Comparison of ENCODE assay signal across 8 mouse cellular contexts in genomic region chr12:86858983-86859872, GRCm38 (mm10). TPM values are rescaled to one million over a fixed set of nuclear protein-coding genes. Genes with fewer than 3 reads are reported as not detected.
A peak's percentile ranks its signal among the peaks of the same experiment; 100 is the strongest.
DNase-seq lines count a peak whose midpoint lies in the region; ATAC-seq and TF ChIP-seq lines count a peak whose summit lies in the region.

No protein-coding gene starts in this region.

- H3K36me3 ChIP-seq in liver, embryonic 14.5 days (replicated peaks; ENCODE audit: control insufficient read depth, insufficient read depth, low read depth): no peaks in the 10 kb centered on the region
- H3K36me3 ChIP-seq in embryonic facial prominence, embryonic 14.5 days (ENCODE audit: control insufficient read depth, insufficient read depth, low read length): no peaks in the 10 kb centered on the region
- H3K36me3 ChIP-seq in hindbrain, postnatal 0 days (ENCODE audit: insufficient read depth, low read length): no peaks in the 10 kb centered on the region
- no peaks in the 10 kb centered on the region for H3K36me3 ChIP-seq in neural tube, embryonic 13.5 days

- no peaks in the 10 kb centered on the region for H3K9me3 ChIP-seq in liver, embryonic 14.5 days (ENCODE audit: control insufficient read depth, low read length)
- H3K9me3 ChIP-seq in embryonic facial prominence, embryonic 14.5 days (ENCODE audit: control insufficient read depth, low read length): no peaks in the 10 kb centered on the region
- H3K9me3 ChIP-seq in hindbrain, postnatal 0 days (ENCODE audit: low read length): no peaks in the 10 kb centered on the region
- H3K9me3 ChIP-seq in neural tube, embryonic 13.5 days: no peaks in the 10 kb centered on the region

- no peak overlapping the region for H3K4me2 ChIP-seq in liver, embryonic 14.5 days (ENCODE audit: low read depth)
- H3K4me2 ChIP-seq in embryonic facial prominence, embryonic 14.5 days (ENCODE audit: low read depth, low read length): no peak overlapping the region
- no peak overlapping the region for H3K4me2 ChIP-seq in hindbrain, postnatal 0 days (ENCODE audit: low read depth, low read length)
- no peak overlapping the region for H3K4me2 ChIP-seq in neural tube, embryonic 13.5 days

- no peak for TF ChIP-seq EP300 in liver, embryonic 14.5 days (IDR thresholded peaks at IDR 0.05; ENCODE audit: low read depth)

- TF ChIP-seq POLR2A in cerebellum, adult 2 months (IDR thresholded peaks at IDR 0.05; ENCODE audit: borderline replicate concordance, insufficient read depth, low read length): no peak

- H3K27ac ChIP-seq in liver, embryonic 14.5 days: no peak overlapping the region
- H3K27ac ChIP-seq in embryonic facial prominence, embryonic 14.5 days (replicated peaks; ENCODE audit: low read depth, low read length): peak overlapping the region; percentile 1; the same call in 1 of the 2 replicates
- H3K27ac ChIP-seq in hindbrain, postnatal 0 days: peak overlapping the region; percentile 66; the same call in 1 of the 2 replicates
- H3K27ac ChIP-seq in neural tube, embryonic 13.5 days (replicated peaks): peak overlapping the region; percentile 75
- H3K27ac ChIP-seq in cerebellum, adult 2 months (ENCODE audit: insufficient read depth, low read length): no peak overlapping the region

- peaks cover 0 to 9% of the 10 kb centered on the region in 2 experiments; a peak in 2 of 4 replicates for H3K4me1 ChIP-seq in liver, embryonic 14.5 days (replicated peaks; ENCODE audit: control insufficient read depth in 2 of 2, insufficient read depth in 2 of 2, low read length in 1 of 2)
- peaks cover 14% of the 10 kb centered on the region for H3K4me1 ChIP-seq in embryonic facial prominence, embryonic 14.5 days (ENCODE audit: control insufficient read depth, insufficient read depth, low read length)
- H3K4me1 ChIP-seq in hindbrain, postnatal 0 days (ENCODE audit: insufficient read depth, low read length): peaks cover 25% of the 10 kb centered on the region
- peaks cover 34% of the 10 kb centered on the region for H3K4me1 ChIP-seq in neural tube, embryonic 13.5 days (replicated peaks)
- peaks cover 25% of the 10 kb centered on the region for H3K4me1 ChIP-seq in cerebellum, adult 2 months (ENCODE audit: control insufficient read depth, insufficient read depth, low read length)

- DNase-seq in liver, embryonic 14.5 days (ENCODE audit: low read depth in 3 of 3, low spot score in 3 of 3): no peak
- DNase-seq in liver: no peak
- no peak for DNase-seq in embryonic facial prominence, embryonic 14.5 days (ENCODE audit: low spot score)
- no peak for DNase-seq in hindbrain, postnatal 0 days (ENCODE audit: low spot score)
- no peak for DNase-seq in retina, embryonic 14.5 days (ENCODE audit: low spot score)
- no peak for DNase-seq in cerebellum, adult 2 months
- no peak for DNase-seq in left cerebral cortex, postnatal 25 days (ENCODE audit: low spot score in 2 of 2)

- WGBS in liver, embryonic 14.5 days (ENCODE audit: insufficient replicate concordance): 50% methylated on average over 6 of the region's 6 CpGs
- 71% methylated on average over 6 of the region's 6 CpGs for WGBS in embryonic facial prominence, embryonic 14.5 days
- WGBS in hindbrain, postnatal 0 days: 61% methylated on average over 6 of the region's 6 CpGs
- 62% methylated on average over 6 of the region's 6 CpGs for WGBS in neural tube, embryonic 13.5 days
- WGBS in cerebellum, adult 2 months: 60% methylated on average over 6 of the region's 6 CpGs

- no peak overlapping the region for H3K4me3 ChIP-seq in liver, embryonic 14.5 days (ENCODE audit: insufficient read depth in 1 of 2, low read depth in 2 of 2, low read length in 2 of 2)
- H3K4me3 ChIP-seq in embryonic facial prominence, embryonic 14.5 days (ENCODE audit: low read depth, low read length): no peak overlapping the region
- no peak overlapping the region for H3K4me3 ChIP-seq in hindbrain, postnatal 0 days (ENCODE audit: low read length)
- no peak overlapping the region for H3K4me3 ChIP-seq in neural tube, embryonic 13.5 days
- no peak overlapping the region for H3K4me3 ChIP-seq in cerebellum, adult 2 months (replicated peaks; ENCODE audit: insufficient read depth, low read depth, low read length)

- intact Hi-C loops in left cerebral cortex, postnatal 25 days (cut with DNase I): no loop called here

- ATAC-seq in liver, embryonic 14.5 days (ENCODE audit: insufficient read depth): peak; percentile 19; the same call in 1 of the 2 replicates
- no peak for ATAC-seq in embryonic facial prominence, embryonic 14.5 days (ENCODE audit: low read depth)
- no peak for ATAC-seq in hindbrain, postnatal 0 days
- no peak; the same call in 1 of the 2 replicates for ATAC-seq in neural tube, embryonic 13.5 days (ENCODE audit: low read depth)

- no peaks in the 10 kb centered on the region for H3K27me3 ChIP-seq in liver, embryonic 14.5 days (ENCODE audit: control insufficient read depth, insufficient read depth, low read length)
- no peaks in the 10 kb centered on the region for H3K27me3 ChIP-seq in embryonic facial prominence, embryonic 14.5 days (replicated peaks; ENCODE audit: control insufficient read depth, insufficient read depth, low read length)
- H3K27me3 ChIP-seq in hindbrain, postnatal 0 days (ENCODE audit: insufficient read depth, low read length): no peaks in the 10 kb centered on the region
- no peaks in the 10 kb centered on the region for H3K27me3 ChIP-seq in neural tube, embryonic 13.5 days
- no peaks in the 10 kb centered on the region for H3K27me3 ChIP-seq in cerebellum, adult 2 months (ENCODE audit: control insufficient read depth, insufficient read depth, low read length)

- H3K9ac ChIP-seq in liver, embryonic 14.5 days (replicated peaks): no peak overlapping the region
- H3K9ac ChIP-seq in embryonic facial prominence, embryonic 14.5 days (ENCODE audit: low read depth, low read length): no peak overlapping the region
- peak overlapping the region; percentile 35; the same call in 1 of the 2 replicates for H3K9ac ChIP-seq in hindbrain, postnatal 0 days (replicated peaks; ENCODE audit: low read length)
- 0 out of 2 replicates have a peak overlapping the region, but pooled peaks have one; percentile 22 for H3K9ac ChIP-seq in neural tube, embryonic 13.5 days

- no peak for TF ChIP-seq CTCF in liver, embryonic 14.5 days (IDR thresholded peaks at IDR 0.05; ENCODE audit: low read depth)
- TF ChIP-seq CTCF in hindbrain, postnatal 0 days (IDR thresholded peaks at IDR 0.05; ENCODE audit: low read depth): no peak
- no peak for TF ChIP-seq CTCF in cerebellum, adult 2 months (IDR thresholded peaks at IDR 0.05; ENCODE audit: borderline replicate concordance, insufficient read depth, low read depth, low read length)

RNA-seq across cellular contexts. Expression of gene Irf2bpl, which starts 25.4 kb away (rescaled TPM):
- polyA plus RNA-seq in liver, embryonic 14.5 days (2012; rRNA removed): 1.4 and 1.5 TPM in 2 replicates
- 1.4 and 1.5 TPM in 2 replicates for polyA plus RNA-seq in liver, embryonic 14.5 days (2014; fragmentation: Nextera tagmentation; extraction: Ambion mirVana)
- polyA plus RNA-seq in embryonic facial prominence, embryonic 14.5 days (2014; fragmentation: Nextera tagmentation; extraction: Ambion mirVana): 33.5 and 33.8 TPM in 2 replicates
- total RNA-seq in hindbrain, postnatal 0 days (2014; rRNA removed): 146 and 159 TPM in 2 replicates
- 59.4 and 66.9 TPM in 2 replicates for polyA plus RNA-seq in hindbrain, postnatal 0 days (2015; fragmentation: Nextera tagmentation; extraction: Ambion mirVana)
- polyA plus RNA-seq in neural tube, embryonic 13.5 days (2015; fragmentation: Nextera tagmentation; extraction: Ambion mirVana): 59.9 and 60.7 TPM in 2 replicates
- polyA plus RNA-seq in cerebellum, adult 2 months (2012; rRNA removed): 48.6 and 53.9 TPM in 2 replicates
- 10 to 100 TPM; 61.9 to 78.7 TPM for total RNA-seq in left cerebral cortex, postnatal 25 days (2021)

Comparison
In these comparisons a context has a peak if more than half of its experiments do, and no peak if none do; other contexts are left out.
1. H3K27ac ChIP-seq: peak in embryonic facial prominence, embryonic 14.5 days (single experiment), hindbrain, postnatal 0 days (single experiment) and neural tube, embryonic 13.5 days (single experiment); none in liver, embryonic 14.5 days (single experiment) and cerebellum, adult 2 months (single experiment).
2. H3K9ac ChIP-seq: peak in hindbrain, postnatal 0 days (single experiment) and neural tube, embryonic 13.5 days (single experiment); none in liver, embryonic 14.5 days (single experiment) and embryonic facial prominence, embryonic 14.5 days (single experiment).
3. RNA of gene Irf2bpl, which starts 25.4 kb away (polyA plus RNA-seq): 59.4 to 66.9 TPM in hindbrain, postnatal 0 days, 59.9 to 60.7 TPM in neural tube, embryonic 13.5 days, 48.6 to 53.9 TPM in cerebellum, adult 2 months and 33.5 to 33.8 TPM in embryonic facial prominence, embryonic 14.5 days; 1.4 to 1.5 TPM in liver, embryonic 14.5 days; every median in the first group is over 10 times any median in the second.